Mouse (Mus musculus) midbrain, embryonic 14.5 days (tissue): Measurements from ENCODE around the gene Srgap1. TPM values are rescaled to one million over a fixed set of nuclear protein-coding genes. Genes with fewer than 3 reads are reported as not detected.

ENCODE experiments used
- ATAC-seq: fragments of 200-750 bp; cut with Nextera tagmentation; 2 replicates; pipeline ENCODE4 v1.8.0; 2017; ENCODE audit warnings: moderate number of reproducible peaks, moderate library complexity; ENCODE audit not compliant: low FRiP score, low TSS enrichment
- DNase-seq: peaks from one replicate; pipeline ENCODE4 v3.0.0-alpha.2; 2015
- H3K27ac ChIP-seq: fragments of 300-500 bp; sonication (generic); replicated peaks from 2 replicates; pipeline ENCODE4 v1.5.1; 2014; ENCODE audit warnings: mild to moderate bottlenecking, low read depth, low read length, moderate library complexity
- H3K27me3 ChIP-seq: fragments of 300-500 bp; sonication (generic); 2 replicates; pipeline ENCODE4 v1.6.1; 2014; ENCODE audit warnings: low read length, control low read depth, mixed read lengths; ENCODE audit not compliant: control insufficient read depth, insufficient read depth
- H3K36me3 ChIP-seq: fragments of 300-500 bp; sonication (generic); 2 replicates; pipeline ENCODE4 v1.6.1; 2014; ENCODE audit warnings: low read length, control low read depth; ENCODE audit not compliant: control insufficient read depth, insufficient read depth
- H3K4me1 ChIP-seq: fragments of 300-500 bp; sonication (generic); 2 replicates; pipeline ENCODE4 v1.6.1; 2014; ENCODE audit warnings: mild to moderate bottlenecking, antibody characterized with exemption, low read length, control low read depth; ENCODE audit not compliant: control insufficient read depth, insufficient read depth
- H3K4me2 ChIP-seq: fragments of 300-500 bp; sonication (generic); 2 replicates; pipeline ENCODE4 v1.6.1; 2014; ENCODE audit warnings: mild to moderate bottlenecking, low read length, moderate library complexity
- H3K4me3 ChIP-seq: fragments of 300-500 bp; sonication (generic); replicated peaks from 2 replicates; pipeline ENCODE4 v1.5.1; 2014; ENCODE audit warnings: low read depth, low read length
- H3K9ac ChIP-seq: fragments of 300-500 bp; sonication (generic); replicated peaks from 2 replicates; pipeline ENCODE4 v1.6.1; 2014; ENCODE audit warnings: mild to moderate bottlenecking, low read length, moderate library complexity
- H3K9me3 ChIP-seq: fragments of 300-500 bp; sonication (generic); 2 replicates; pipeline ENCODE4 v1.6.1; 2016; ENCODE audit warnings: low read length, control low read depth, mixed read lengths; ENCODE audit not compliant: control insufficient read depth
- WGBS: fragments of 180-500 bp; shearing (Covaris S2); extraction: QIAGEN DNeasy Blood & Tissue Kit; methylation state at CpG from one replicate; pipeline ENCODE4 v1.1.7; 2014; 5-methylcytosine and 5-hydroxymethylcytosine counted together
- polyA plus RNA-seq: library from polyadenylated mRNA; unstranded; fragments of >200 nt; fragmentation: Nextera tagmentation; extraction: Ambion mirVana; gene quantifications from 2 replicates; pipeline ENCODE4 v1.2.1, GENCODE M21; 2014

Gene Srgap1
- polyA plus RNA-seq, 1 experiment from 2014 or later, result 40.8 TPM

GRCm38 (mm10) chr10:121994660-121995059 is 52.5 kb downstream of the Srgap1 start:
- DNase-seq, result no peak
- Histone ChIP-seq H3K4me2 (no peak overlapping the region), H3K27ac (no peak overlapping the region), H3K4me1 (peaks cover 22% of the 10 kb centered on the region), H3K27me3 (no peaks in the 10 kb centered on the region), H3K36me3 (no peaks in the 10 kb centered on the region), H3K9me3 (no peaks in the 10 kb centered on the region), H3K4me3 (no peak overlapping the region), H3K9ac (no peak overlapping the region)
- WGBS, result 34% methylated on average over 5 of the region's 5 CpGs
- ATAC-seq, result no peak

GRCm38 (mm10) chr10:121992609-121993008 is 54.5 kb downstream of the Srgap1 start:
- Histone ChIP-seq H3K4me1 (peaks cover 22% of the 10 kb centered on the region), H3K9me3 (no peaks in the 10 kb centered on the region), H3K27me3 (no peaks in the 10 kb centered on the region), H3K4me2 (no peak overlapping the region), H3K9ac (no peak overlapping the region), H3K27ac (no peak overlapping the region), H3K4me3 (no peak overlapping the region), H3K36me3 (no peaks in the 10 kb centered on the region)
- ATAC-seq (no peak), DNase-seq (no peak)
- 53% methylated on average over 8 of the region's 8 CpGs for WGBS

GRCm38 (mm10) chr10:121986997-121987396 is 60.1 kb downstream of the Srgap1 start:
- Histone ChIP-seq H3K9ac (no peak overlapping the region), H3K9me3 (no peaks in the 10 kb centered on the region), H3K27me3 (no peaks in the 10 kb centered on the region), H3K4me2 (no peak overlapping the region), H3K4me3 (no peak overlapping the region), H3K36me3 (no peaks in the 10 kb centered on the region), H3K27ac (no peak overlapping the region), H3K4me1 (no peaks in the 10 kb centered on the region)
- no peak for ATAC-seq
- 54% methylated on average over 4 of the region's 4 CpGs for WGBS
- no peak for DNase-seq

GRCm38 (mm10) chr10:121984887-121985286 is 62.2 kb downstream of the Srgap1 start:
- WGBS, result 94% methylated on average over 10 of the region's 10 CpGs
- H3K36me3 ChIP-seq, result no peaks in the 10 kb centered on the region

GRCm38 (mm10) chr10:121983993-121984610 is 63.0 kb downstream of the Srgap1 start:
- ATAC-seq (no peak), DNase-seq (no peak)
- no peak overlapping the region for H3K27ac ChIP-seq
- H3K4me3 ChIP-seq, result no peak overlapping the region
- no peak overlapping the region for H3K4me2 ChIP-seq
- H3K36me3 ChIP-seq, result no peaks in the 10 kb centered on the region
- H3K9me3 ChIP-seq, result no peaks in the 10 kb centered on the region
- H3K9ac ChIP-seq, result no peak overlapping the region
- H3K4me1 ChIP-seq, result no peaks in the 10 kb centered on the region
- 82% methylated on average over 10 of the region's 10 CpGs for WGBS
- no peaks in the 10 kb centered on the region for H3K27me3 ChIP-seq

More at GRCm38 (mm10) chr10:121984887-121985286, 62.2 kb downstream of the Srgap1 start:
- H3K9ac ChIP-seq, result no peak overlapping the region
- ATAC-seq, result no peak
- no peak overlapping the region for H3K4me3 ChIP-seq
- H3K27me3 ChIP-seq, result no peaks in the 10 kb centered on the region
- no peaks in the 10 kb centered on the region for H3K4me1 ChIP-seq
- no peak for DNase-seq
- no peaks in the 10 kb centered on the region for H3K9me3 ChIP-seq
- no peak overlapping the region for H3K27ac ChIP-seq
- no peak overlapping the region for H3K4me2 ChIP-seq

- Histone ChIP-seq H3K9ac (no peak overlapping the region), H3K27ac (no peak overlapping the region), H3K27me3 (no peaks in the 10 kb centered on the region), H3K4me2 (no peak overlapping the region), H3K4me1 (peaks cover 7% of the 10 kb centered on the region), H3K9me3 (no peaks in the 10 kb centered on the region), H3K4me3 (no peak overlapping the region), H3K36me3 (no peaks in the 10 kb centered on the region)
- ATAC-seq (no peak), DNase-seq (no peak)
- WGBS, result 87% methylated on average over 6 of the region's 6 CpGs
Observed at GRCm38 (mm10) chr10:121975330-121975729, 71.8 kb downstream of the Srgap1 start.

GRCm38 (mm10) chr10:121974591-121974990 is 72.5 kb downstream of the Srgap1 start:
- Histone ChIP-seq H3K9me3 (no peaks in the 10 kb centered on the region), H3K4me3 (no peak overlapping the region), H3K4me1 (peaks cover 7% of the 10 kb centered on the region), H3K27ac (no peak overlapping the region), H3K36me3 (no peaks in the 10 kb centered on the region), H3K4me2 (no peak overlapping the region), H3K9ac (no peak overlapping the region), H3K27me3 (no peaks in the 10 kb centered on the region)
- 83% methylated on average over 4 of the region's 4 CpGs for WGBS
- ATAC-seq (no peak), DNase-seq (no peak)

- H3K9me3 ChIP-seq, result no peaks in the 10 kb centered on the region
- 91% methylated on average over 7 of the region's 7 CpGs for WGBS
- peaks cover 19% of the 10 kb centered on the region for H3K4me1 ChIP-seq
- ATAC-seq (no peak), DNase-seq (no peak)
- H3K4me3 ChIP-seq, result no peak overlapping the region
- no peak overlapping the region for H3K27ac ChIP-seq
- H3K27me3 ChIP-seq, result no peaks in the 10 kb centered on the region
- no peak overlapping the region for H3K9ac ChIP-seq
- no peak overlapping the region for H3K4me2 ChIP-seq
- H3K36me3 ChIP-seq, result no peaks in the 10 kb centered on the region
Observed at GRCm38 (mm10) chr10:121973281-121973680, 73.8 kb downstream of the Srgap1 start.

- 81% methylated on average over 10 of the region's 10 CpGs for WGBS
- Histone ChIP-seq H3K9ac (no peak overlapping the region), H3K27me3 (no peaks in the 10 kb centered on the region), H3K27ac (no peak overlapping the region), H3K4me2 (no peak overlapping the region), H3K4me1 (peaks cover 22% of the 10 kb centered on the region), H3K4me3 (no peak overlapping the region), H3K9me3 (no peaks in the 10 kb centered on the region), H3K36me3 (no peaks in the 10 kb centered on the region)
- DNase-seq (no peak), ATAC-seq (no peak)
Observed at GRCm38 (mm10) chr10:121972249-121972892, 74.7 kb downstream of the Srgap1 start.
